Mouse (Mus musculus): ENCODE results near the gene Gnb1.
"Not testable (repeated sequence)": the region's sequence is repeated elsewhere in the genome, so short reads cannot be mapped to it uniquely, and the experiment has no call there.

Gnb1 gene

GRCm38 (mm10) chr4:155552917-155553532 is 61.9 kb downstream of the Gnb1 start:
- DNase-seq (ENCODE audit: low read depth): no peak

DNA sequence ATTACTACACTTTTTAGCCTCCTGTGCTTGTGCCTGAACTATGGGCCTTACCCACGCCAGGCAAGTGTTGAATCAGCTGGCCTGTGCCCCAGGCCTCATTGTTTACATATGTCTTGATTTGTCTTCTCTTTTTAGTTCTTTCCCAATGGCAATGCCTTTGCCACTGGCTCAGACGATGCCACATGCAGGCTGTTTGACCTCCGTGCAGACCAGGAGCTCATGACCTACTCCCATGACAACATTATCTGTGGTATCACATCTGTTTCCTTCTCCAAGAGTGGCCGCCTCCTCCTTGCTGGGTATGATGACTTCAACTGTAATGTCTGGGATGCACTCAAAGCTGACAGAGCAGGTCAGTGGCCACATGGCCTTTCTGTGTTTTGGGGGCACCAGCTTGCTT is 63.7 kb downstream of the Gnb1 start:
- no peak for DNase-seq (ENCODE audit: low read depth)

- DNase-seq (ENCODE audit: low read depth): no peak
Observed at GRCm38 (mm10) chr4:155555464-155555863, 64.3 kb downstream of the Gnb1 start.

GRCm38 (mm10) chr4:155559454-155559853 is 68.3 kb downstream of the Gnb1 start:
- peak; percentile 67 for DNase-seq (ENCODE audit: low read depth)

DNA sequence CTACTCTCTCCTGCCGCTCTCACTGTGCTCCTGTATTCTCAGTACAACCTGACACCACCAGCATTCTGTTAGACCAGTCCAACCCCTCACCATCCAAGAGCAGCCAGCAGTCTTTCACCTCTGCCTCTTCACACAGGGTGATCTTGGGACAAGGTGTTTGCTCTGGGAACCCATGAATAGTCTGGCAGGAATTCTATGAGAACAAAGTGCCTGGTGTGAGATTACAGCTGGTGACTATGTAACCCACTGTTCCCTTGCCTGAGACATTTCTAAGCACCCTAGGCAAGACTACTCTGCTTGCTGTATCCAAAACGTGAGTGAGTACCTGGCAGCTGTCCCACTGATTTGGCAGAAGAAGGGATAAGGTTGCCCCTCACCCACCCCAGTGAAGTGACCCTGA is 69.8 kb downstream of the Gnb1 start:
- no peak for DNase-seq (ENCODE audit: low read depth)

- DNase-seq (ENCODE audit: low read depth): no peak
Observed at GRCm38 (mm10) chr4:155561661-155562442, 70.7 kb downstream of the Gnb1 start, which contains the start of gene Nadk. Gene Nadk, plus strand, starts transcription at chr4:155562378.

GRCm38 (mm10) chr4:155562725-155563399 is 71.7 kb downstream of the Gnb1 start:
- DNase-seq (ENCODE audit: low read depth): no peak

- peak; percentile 98 for DNase-seq (ENCODE audit: low read depth)
Observed at GRCm38 (mm10) chr4:155563400-155564231, 72.5 kb downstream of the Gnb1 start.

DNA sequence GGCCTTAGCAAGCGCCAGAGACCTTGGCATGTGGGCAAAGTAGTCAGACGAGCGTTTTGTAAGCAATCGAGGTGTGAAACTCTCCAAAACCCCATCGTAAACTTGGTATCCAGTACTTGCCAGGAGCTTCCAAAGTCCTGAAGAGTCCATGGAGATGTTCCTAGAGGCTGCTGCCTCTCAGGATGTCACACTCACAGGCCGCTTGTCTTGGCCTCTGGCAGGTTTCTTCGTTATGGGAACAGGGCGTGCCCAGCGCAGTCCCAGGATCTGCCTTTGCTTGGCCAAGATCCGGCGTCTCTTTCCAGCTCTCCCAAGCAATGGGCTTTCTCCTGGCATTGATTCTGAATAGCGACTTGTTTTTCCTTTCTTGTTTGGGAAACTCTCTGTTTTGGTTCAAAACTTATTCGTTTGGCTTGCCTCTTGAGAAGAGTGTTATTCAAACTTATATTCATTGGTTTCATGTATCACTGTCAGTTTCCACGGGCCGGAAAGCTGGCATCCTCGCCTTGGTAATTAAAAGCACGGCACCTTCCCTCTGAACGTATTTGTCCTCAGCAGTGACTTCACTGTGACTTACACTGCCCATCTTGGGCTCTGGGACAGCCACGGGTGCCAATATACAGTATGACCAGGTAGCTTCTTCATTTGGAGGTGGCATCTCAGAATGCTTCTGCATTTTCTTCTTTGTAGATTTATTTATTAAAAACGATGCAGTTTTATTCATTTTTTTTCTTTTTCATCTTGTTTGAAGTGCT is 73.3 kb downstream of the Gnb1 start:
- DNase-seq (ENCODE audit: low read depth): no peak

DNA sequence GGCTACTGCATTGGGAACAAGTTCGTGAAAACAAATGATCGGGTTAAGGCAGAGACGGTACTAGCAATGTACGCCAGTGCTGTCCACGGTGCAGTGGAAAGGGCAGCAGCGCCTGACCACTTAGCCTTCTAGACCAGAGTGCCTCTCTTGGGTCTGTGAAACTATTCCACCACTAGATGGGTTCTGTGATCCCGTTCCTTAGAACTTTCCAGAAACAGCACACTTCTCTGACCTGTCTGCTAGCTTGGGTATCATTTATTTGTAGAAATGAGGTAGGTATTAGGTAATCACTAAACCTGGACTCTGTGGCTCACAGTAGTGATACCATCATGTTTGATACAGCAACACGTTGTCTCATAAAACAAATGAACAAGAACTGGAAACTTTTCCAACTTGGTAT is 75.4 kb downstream of the Gnb1 start:
- DNase-seq (ENCODE audit: low read depth): no peak

GRCm38 (mm10) chr4:155568170-155568569 is 77.0 kb downstream of the Gnb1 start:
- peak; percentile 86 for DNase-seq (ENCODE audit: low read depth)

DNA sequence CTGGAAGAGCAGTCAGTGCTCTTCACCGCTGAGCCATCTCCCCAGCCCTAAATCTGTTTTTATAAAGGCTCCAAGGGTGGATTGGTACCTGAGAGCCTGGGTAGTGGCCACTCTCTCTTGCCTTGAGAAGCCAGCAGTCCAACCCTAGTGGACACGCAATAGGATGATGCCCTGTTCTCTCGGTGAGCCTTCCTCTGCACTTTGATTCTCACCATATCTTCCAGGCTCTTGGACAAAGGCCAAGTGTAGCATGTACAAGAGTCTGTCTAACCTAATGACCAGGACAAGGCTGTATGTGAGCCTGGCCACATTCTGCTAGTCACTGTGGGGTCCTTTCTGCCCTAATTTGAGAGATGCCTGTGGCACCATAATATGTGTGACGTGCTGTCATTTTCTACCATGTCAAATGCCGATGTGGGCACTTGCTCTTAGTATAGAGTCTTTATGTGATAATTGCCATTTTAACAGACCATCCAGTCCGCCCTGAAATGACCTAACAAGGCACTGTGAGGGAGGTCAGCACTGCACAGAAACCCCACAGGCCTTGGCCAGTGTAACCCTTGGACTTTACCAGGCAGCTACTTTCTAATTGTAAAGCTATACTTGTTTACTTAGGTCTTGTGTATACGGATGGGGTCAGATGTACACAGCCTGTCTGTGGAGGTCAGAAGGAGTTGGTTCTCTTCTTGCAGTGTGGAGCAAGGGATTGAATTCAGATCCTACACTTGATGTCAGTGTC is 77.6 kb downstream of the Gnb1 start:
- DNase-seq (ENCODE audit: low read depth): no peak

GRCm38 (mm10) chr4:155569818-155570217 is 78.7 kb downstream of the Gnb1 start:
- DNase-seq (ENCODE audit: low read depth): no peak

- not testable (repeated sequence) for DNase-seq (ENCODE audit: low read depth)
Observed at GRCm38 (mm10) chr4:155570315-155570714, 79.2 kb downstream of the Gnb1 start.

- DNase-seq (ENCODE audit: low read depth): peak; percentile 66
Observed at GRCm38 (mm10) chr4:155571442-155571841, 80.3 kb downstream of the Gnb1 start.

DNA sequence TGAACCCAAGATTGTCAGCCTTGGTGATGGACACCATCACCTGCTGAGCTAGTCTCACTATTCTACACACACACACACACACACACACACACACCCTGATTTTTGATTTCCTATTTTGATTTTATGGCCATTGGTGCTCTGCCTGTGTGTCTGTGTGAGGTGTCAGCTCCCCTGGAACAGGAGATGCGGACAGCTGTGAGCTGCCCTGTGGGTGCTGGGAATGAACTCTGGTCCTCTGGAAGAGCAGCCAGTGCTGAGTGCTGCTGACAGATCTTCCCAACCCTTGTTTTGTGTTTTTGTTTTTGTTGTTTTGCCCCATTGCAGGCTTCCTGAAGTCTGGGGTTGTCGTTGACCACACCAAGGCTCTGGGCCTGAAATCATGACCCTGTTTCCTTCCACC is 82.0 kb downstream of the Gnb1 start:
- DNase-seq (ENCODE audit: low read depth): no peak

DNA sequence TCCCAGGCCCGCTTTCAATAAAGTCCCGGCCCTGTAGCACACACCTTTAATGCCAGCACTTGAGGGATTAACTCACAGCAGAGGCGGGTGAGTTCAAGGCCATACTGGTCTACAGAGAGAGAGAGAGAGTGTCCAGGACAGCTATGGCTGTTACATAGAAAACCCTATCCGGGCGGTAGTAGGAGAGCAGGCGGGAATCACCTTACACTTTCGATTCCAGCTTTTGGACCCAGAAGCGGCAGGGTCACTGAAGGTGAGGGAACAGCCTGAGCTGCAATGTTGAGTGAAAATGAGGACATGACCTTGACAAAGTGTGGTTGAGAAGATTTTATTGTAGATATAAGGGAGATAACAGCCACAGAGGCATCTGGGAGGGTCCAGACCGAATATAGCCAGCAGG is 82.7 kb downstream of the Gnb1 start:
- no peak for DNase-seq (ENCODE audit: low read depth)

DNA sequence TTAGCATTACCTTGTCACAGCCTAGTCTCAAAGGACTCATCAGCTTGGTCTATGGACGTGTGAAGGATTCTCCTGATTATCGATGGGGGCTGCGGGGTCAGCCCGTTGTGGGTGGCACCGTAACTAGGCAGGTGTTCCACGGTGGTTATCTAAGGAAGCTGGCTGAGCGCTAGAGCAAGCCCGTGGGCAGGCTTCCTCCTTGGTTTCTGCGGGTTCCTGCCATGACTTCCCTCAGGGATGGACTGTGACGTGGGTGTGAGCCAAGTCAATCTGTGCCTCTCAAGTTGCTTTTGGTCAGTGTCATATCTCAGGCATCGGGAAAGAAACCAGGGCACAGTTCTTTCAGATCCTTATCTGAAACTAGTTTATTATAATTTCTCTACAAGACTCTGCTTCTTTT is 83.8 kb downstream of the Gnb1 start:
- no peak for DNase-seq (ENCODE audit: low read depth)

DNA sequence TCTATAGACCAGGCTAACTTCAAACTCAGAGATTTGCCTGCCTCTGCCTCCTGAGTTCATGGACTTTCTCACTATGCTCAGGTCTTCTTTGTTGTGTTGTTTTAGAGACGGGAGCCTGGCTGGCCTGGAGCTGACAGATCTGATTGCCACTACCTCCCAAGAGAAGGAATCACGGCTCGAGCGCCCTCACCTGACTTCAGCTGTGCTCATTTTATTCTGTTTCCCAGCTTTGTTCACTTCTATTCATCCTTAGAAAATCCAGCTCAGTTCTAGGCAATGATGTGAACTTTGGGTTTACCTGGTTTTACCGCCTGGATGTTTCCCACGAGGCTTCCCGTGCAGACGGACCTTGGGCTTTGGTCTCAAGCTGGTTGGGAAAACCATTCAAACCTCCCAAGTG is 84.4 kb downstream of the Gnb1 start:
- no peak for DNase-seq (ENCODE audit: low read depth)

DNA sequence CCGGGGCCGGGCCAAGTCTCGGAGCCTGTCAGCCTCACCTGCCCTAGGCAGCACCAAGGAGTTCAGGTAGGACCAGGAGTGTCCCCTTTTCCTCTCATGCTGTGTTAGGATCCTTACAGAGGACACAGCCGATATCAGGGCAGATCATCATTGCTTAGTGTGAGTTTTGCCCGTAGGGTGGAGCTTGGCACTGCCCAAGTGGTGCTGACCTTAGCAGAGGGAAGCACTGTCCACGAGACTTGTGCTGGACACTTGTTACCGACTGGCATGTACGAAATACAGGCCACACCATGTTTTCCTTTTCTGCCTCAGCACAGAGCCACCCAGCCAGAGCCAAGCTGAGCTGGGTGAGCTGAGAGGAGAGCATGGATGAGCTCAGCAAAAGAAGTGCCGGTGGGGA is 86.0 kb downstream of the Gnb1 start:
- no peak for DNase-seq (ENCODE audit: low read depth)

DNA sequence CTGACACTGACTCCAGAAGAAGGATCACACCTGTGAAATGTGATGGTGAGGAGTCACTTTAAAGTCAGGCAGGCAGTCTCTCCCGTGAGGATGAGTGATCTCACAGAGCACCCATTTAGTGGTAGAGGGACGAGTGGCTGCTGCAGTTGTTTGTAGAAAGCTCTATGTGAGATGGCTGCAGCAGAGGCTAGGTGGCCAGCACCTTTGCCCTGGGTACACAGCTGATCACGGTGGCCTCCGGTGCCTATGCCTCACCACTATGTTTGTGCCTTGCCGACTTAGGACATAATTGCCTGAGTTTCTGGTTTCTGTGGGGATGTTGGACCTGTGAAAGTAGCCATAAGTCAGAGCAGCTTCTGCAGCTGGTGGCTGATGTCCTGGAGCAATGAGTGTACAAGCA is 86.6 kb downstream of the Gnb1 start:
- no peak for DNase-seq (ENCODE audit: low read depth)

Data from induced T-regulatory cell, adult 2 months (primary cell).